Mouse (Mus musculus) lung, adult 2 months (tissue): ENCODE data around the gene Slc13a1.

ENCODE experiments used
- CTCF ChIP-seq: fragments of 200-500 bp; IDR thresholded peaks from 2 replicates; pipeline ENCODE4 v1.5.1; 2011; ENCODE audit warnings: mild to moderate bottlenecking, low read length, control low read depth; ENCODE audit not compliant: insufficient read depth
- POLR2A ChIP-seq: fragments of 200-500 bp; IDR thresholded peaks from 2 replicates; pipeline ENCODE4 v1.6.1; 2011; ENCODE audit warnings: low read depth, mild to moderate bottlenecking, control low read depth, low read length, borderline replicate concordance; ENCODE audit errors: extremely low read depth

DNA sequence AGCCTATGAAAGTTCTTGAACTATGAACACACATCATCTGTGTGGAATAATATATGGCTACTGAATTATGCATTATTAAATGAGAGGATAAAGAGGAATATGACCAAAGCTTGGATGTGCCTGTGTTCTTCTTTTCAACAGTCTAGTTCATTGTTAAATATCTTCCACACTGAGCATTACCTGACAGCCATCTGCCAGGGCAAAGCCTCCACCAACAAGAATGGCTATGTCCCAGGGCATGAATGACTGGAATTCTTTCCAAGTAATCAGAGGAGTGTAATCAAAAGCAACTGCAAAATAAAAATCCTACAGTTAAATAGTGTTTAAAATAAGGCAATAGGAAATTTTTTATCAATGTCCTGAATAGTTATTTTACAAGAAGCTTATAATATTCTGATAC is 70.5 kb downstream of the Slc13a1 start:
- TF ChIP-seq CTCF (no peak), POLR2A (no peak)
